Mouse (Mus musculus): ENCODE data around the gene Adamts2.

DNA sequence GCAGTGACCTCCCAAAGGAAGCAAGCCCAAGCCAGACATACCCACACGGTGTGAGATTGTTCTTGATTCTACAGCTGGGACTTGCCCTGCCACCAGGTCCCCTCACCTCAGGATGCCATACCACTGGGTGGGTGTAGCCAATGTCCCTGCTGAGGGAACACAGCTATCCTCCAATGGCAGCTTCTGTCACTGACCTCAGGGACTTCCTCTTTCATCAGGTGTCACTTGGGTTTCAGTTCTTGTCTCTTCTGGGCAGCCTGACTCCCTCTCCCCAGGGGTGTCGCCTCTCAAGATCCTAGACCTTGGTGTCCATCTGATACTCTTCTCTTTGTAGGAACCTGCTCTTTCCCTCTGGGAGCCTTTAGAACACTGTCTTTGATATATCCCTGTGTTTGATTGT is 28.6 kb downstream of the Adamts2 start:
- TF ChIP-seq USF1 (IDR thresholded peaks at IDR 0.05; ENCODE audit: low read depth) (no peak), FOSL1 (IDR thresholded peaks at IDR 0.05; ENCODE audit: insufficient read depth, low read length, poor library complexity, severe bottlenecking) (no peak), MAX (IDR thresholded peaks at IDR 0.05) (no peak)

All from C2C12 (cell line).